ENCODE assay signal across 8 mouse cellular contexts in genomic region chr7:5020685-5021084, GRCm38 (mm10). TPM values are rescaled to one million over a fixed set of nuclear protein-coding genes. Genes with fewer than 3 reads are reported as not detected.
A peak's percentile ranks its signal among the peaks of the same experiment; 100 is the strongest.
DNase-seq lines count a peak whose midpoint lies in the region; ATAC-seq lines count a peak whose summit lies in the region.

No protein-coding gene starts in this region.

- H3K4me2 ChIP-seq in lung, embryonic 16.5 days (ENCODE audit: low read depth, low read length) = peak overlapping the region; percentile 57
- H3K4me2 ChIP-seq in hindbrain, embryonic 13.5 days = peak overlapping the region; percentile 88
- peak overlapping the region; percentile 83 for H3K4me2 ChIP-seq in midbrain, embryonic 11.5 days

- H3K27ac ChIP-seq in lung, embryonic 16.5 days (ENCODE audit: low read length) = peak overlapping the region; percentile 97
- H3K27ac ChIP-seq in hindbrain, embryonic 13.5 days = peak overlapping the region; percentile 95
- peak overlapping the region; percentile 85 for H3K27ac ChIP-seq in midbrain, embryonic 11.5 days (ENCODE audit: low read depth, low read length)

- H3K9ac ChIP-seq in lung, embryonic 16.5 days (ENCODE audit: low read length) = peak overlapping the region; percentile 96
- H3K9ac ChIP-seq in hindbrain, embryonic 13.5 days = peak overlapping the region; percentile 98
- peak overlapping the region; percentile 98 for H3K9ac ChIP-seq in midbrain, embryonic 11.5 days (ENCODE audit: low read length)

- peaks cover 12% of the 10 kb centered on the region for H3K4me1 ChIP-seq in lung, embryonic 16.5 days (replicated peaks; ENCODE audit: control insufficient read depth, insufficient read depth, low read length)
- H3K4me1 ChIP-seq in hindbrain, embryonic 13.5 days (replicated peaks) = peaks cover 27% of the 10 kb centered on the region
- H3K4me1 ChIP-seq in midbrain, embryonic 11.5 days (ENCODE audit: control insufficient read depth, insufficient read depth, low read length) = peaks cover 8% of the 10 kb centered on the region; the same call in 1 of the 2 replicates

- H3K36me3 ChIP-seq in lung, embryonic 16.5 days (ENCODE audit: control insufficient read depth, insufficient read depth, low read length) = peaks cover 20% of the 10 kb centered on the region
- H3K36me3 ChIP-seq in hindbrain, embryonic 13.5 days = peaks cover 40% of the 10 kb centered on the region
- H3K36me3 ChIP-seq in midbrain, embryonic 11.5 days (ENCODE audit: control insufficient read depth, insufficient read depth, low read length) = no peaks in the 10 kb centered on the region; the same call in 1 of the 2 replicates

- H3K4me3 ChIP-seq in lung, embryonic 16.5 days (ENCODE audit: low read length) = peak overlapping the region; percentile 76
- H3K4me3 ChIP-seq in hindbrain, embryonic 13.5 days = peak overlapping the region; percentile 79
- peak overlapping the region; percentile 87 for H3K4me3 ChIP-seq in midbrain, embryonic 11.5 days (ENCODE audit: low read depth, low read length)

- no peaks in the 10 kb centered on the region for H3K9me3 ChIP-seq in lung, embryonic 16.5 days (ENCODE audit: control insufficient read depth, low read length)
- no peaks in the 10 kb centered on the region for H3K9me3 ChIP-seq in hindbrain, embryonic 13.5 days
- H3K9me3 ChIP-seq in midbrain, embryonic 11.5 days (ENCODE audit: control insufficient read depth, low read length) = no peaks in the 10 kb centered on the region

- no peaks in the 10 kb centered on the region for H3K27me3 ChIP-seq in lung, embryonic 16.5 days (ENCODE audit: control insufficient read depth, insufficient read depth, low read depth, low read length)
- no peaks in the 10 kb centered on the region for H3K27me3 ChIP-seq in hindbrain, embryonic 13.5 days
- no peaks in the 10 kb centered on the region for H3K27me3 ChIP-seq in midbrain, embryonic 11.5 days (ENCODE audit: control insufficient read depth, insufficient read depth, low read length)

- WGBS in lung, embryonic 16.5 days = 0% methylated on average over 13 of the region's 15 CpGs
- WGBS in hindbrain, embryonic 13.5 days = 1% methylated on average over 15 of the region's 15 CpGs
- WGBS in midbrain, embryonic 11.5 days = 0% methylated on average over 15 of the region's 15 CpGs

- peak; percentile 69 for DNase-seq in cerebellum, adult 11-12 months
- no peak for DNase-seq in cerebellum, postnatal 25 days
- DNase-seq in lung, adult 18-20 months = no peak
- no peak for DNase-seq in midbrain, embryonic 11.5 days (ENCODE audit: low spot score, missing footprints)
- no peak for DNase-seq in right cerebral cortex, adult 18-20 months
- DNase-seq in c-Kit-positive CD71-positive TER-119-positive erythroid progenitor cells, embryonic 14.5 days (ENCODE audit: low spot score) = no peak

- peak; percentile 1; the same call in 1 of the 2 replicates for ATAC-seq in lung, embryonic 16.5 days (ENCODE audit: low read depth)
- ATAC-seq in hindbrain, embryonic 13.5 days (ENCODE audit: low FRiP score) = peak; percentile 5
- ATAC-seq in midbrain, embryonic 11.5 days (ENCODE audit: low FRiP score) = peak; percentile 5; the same call in 1 of the 2 replicates

RNA-seq across cellular contexts. Expression of gene Ccdc106, which starts 0.3 kb away (rescaled TPM):
- 5.3 and 5.5 TPM in 2 replicates for polyA plus RNA-seq in lung, embryonic 16.5 days (2015; fragmentation: Nextera tagmentation; extraction: Ambion mirVana)
- 38.7 and 43.5 TPM in 2 replicates for polyA plus RNA-seq in hindbrain, embryonic 13.5 days (2015; fragmentation: Nextera tagmentation; extraction: Ambion mirVana)
- 4.0 and 5.0 TPM in 2 replicates for polyA plus RNA-seq in midbrain, embryonic 11.5 days (2014; fragmentation: Nextera tagmentation; extraction: Ambion mirVana)

RNA-seq across cellular contexts. Expression of gene Zfp865, which starts 0.5 kb away (rescaled TPM):
- polyA plus RNA-seq in lung, embryonic 16.5 days (2015; fragmentation: Nextera tagmentation; extraction: Ambion mirVana) = 5.5 and 5.7 TPM in 2 replicates
- 5.8 and 6.0 TPM in 2 replicates for polyA plus RNA-seq in hindbrain, embryonic 13.5 days (2015; fragmentation: Nextera tagmentation; extraction: Ambion mirVana)
- 4.8 and 5.1 TPM in 2 replicates for polyA plus RNA-seq in midbrain, embryonic 11.5 days (2014; fragmentation: Nextera tagmentation; extraction: Ambion mirVana)

RNA-seq across cellular contexts. Expression of gene Gm44973, which starts 5.4 kb away (rescaled TPM):
- polyA plus RNA-seq in lung, embryonic 16.5 days (2015; fragmentation: Nextera tagmentation; extraction: Ambion mirVana) = 1.2 and 1.3 TPM in 2 replicates
- polyA plus RNA-seq in hindbrain, embryonic 13.5 days (2015; fragmentation: Nextera tagmentation; extraction: Ambion mirVana) = 1.4 and 1.8 TPM in 2 replicates
- polyA plus RNA-seq in midbrain, embryonic 11.5 days (2014; fragmentation: Nextera tagmentation; extraction: Ambion mirVana) = 0.34 TPM in 1 of 2 replicates, not detected in the other

RNA-seq across cellular contexts. Expression of gene Fiz1, which starts 6.2 kb away (rescaled TPM):
- polyA plus RNA-seq in lung, embryonic 16.5 days (2015; fragmentation: Nextera tagmentation; extraction: Ambion mirVana) = 33.1 and 34.5 TPM in 2 replicates
- 37.7 and 41.9 TPM in 2 replicates for polyA plus RNA-seq in hindbrain, embryonic 13.5 days (2015; fragmentation: Nextera tagmentation; extraction: Ambion mirVana)
- 42.4 and 49.4 TPM in 2 replicates for polyA plus RNA-seq in midbrain, embryonic 11.5 days (2014; fragmentation: Nextera tagmentation; extraction: Ambion mirVana)

RNA-seq across cellular contexts. Expression of gene Zfp524, which starts 6.5 kb away (rescaled TPM):
- polyA plus RNA-seq in lung, embryonic 16.5 days (2015; fragmentation: Nextera tagmentation; extraction: Ambion mirVana) = 19.3 and 21.4 TPM in 2 replicates
- 7.9 and 9.2 TPM in 2 replicates for polyA plus RNA-seq in hindbrain, embryonic 13.5 days (2015; fragmentation: Nextera tagmentation; extraction: Ambion mirVana)
- 7.6 and 9.2 TPM in 2 replicates for polyA plus RNA-seq in midbrain, embryonic 11.5 days (2014; fragmentation: Nextera tagmentation; extraction: Ambion mirVana)
